Mouse (Mus musculus): ENCODE results near the gene Hist2h2ab.
A peak's percentile ranks its signal among the peaks of the same experiment; 100 is the strongest.
"Not testable (repeated sequence)": the region's sequence is repeated elsewhere in the genome, so short reads cannot be mapped to it uniquely, and the experiment has no call there.

Gene Hist2h2ab

DNA sequence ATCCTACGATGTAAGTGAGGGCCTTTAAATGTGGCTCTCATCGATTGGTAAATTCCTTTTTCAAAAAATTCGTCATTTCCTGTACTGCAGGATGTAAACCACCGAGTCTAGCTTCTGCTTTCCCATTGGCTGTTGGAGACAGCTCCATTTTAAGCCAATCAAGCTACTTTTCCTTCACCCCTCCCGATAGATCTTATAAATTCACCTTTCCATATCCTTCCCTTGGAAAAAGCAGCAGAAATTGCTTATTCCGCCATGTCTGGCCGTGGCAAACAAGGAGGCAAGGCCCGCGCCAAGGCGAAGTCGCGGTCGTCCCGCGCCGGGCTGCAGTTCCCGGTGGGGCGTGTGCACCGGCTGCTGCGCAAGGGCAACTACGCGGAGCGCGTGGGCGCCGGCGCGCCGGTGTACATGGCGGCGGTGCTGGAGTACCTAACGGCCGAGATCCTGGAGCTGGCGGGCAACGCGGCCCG, at the start of gene Hist2h2ab, which contains the start of gene Bola1:
TSS of gene Hist2h2ab (plus strand) at position 205 of the 470 bp plus-strand sequence.
TSS of gene Bola1 (minus strand) at position 49 of the 470 bp plus-strand sequence.
- DNase-seq: peak; percentile 79 to 87

DNA sequence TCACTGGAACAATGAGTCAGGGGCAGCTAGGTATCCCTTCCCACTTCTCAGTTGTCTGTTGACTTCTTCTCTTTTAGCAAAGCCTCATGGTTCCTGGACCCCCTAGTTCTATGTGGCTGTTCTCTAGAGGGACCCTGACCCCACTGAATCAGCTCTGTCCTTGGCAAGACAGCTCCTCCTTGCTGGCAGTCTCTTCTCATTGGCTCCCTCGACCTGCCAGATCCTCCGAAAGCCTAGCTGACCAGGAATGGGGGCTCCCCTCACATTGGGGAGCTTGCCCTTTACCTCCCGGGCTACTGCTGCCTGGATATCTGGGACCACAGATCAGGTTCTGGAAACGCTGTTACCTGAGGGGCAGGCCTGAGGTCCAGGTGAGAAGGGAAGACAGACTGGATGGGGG, 49.4 kb upstream of the Hist2h2ab start:
- no peak for DNase-seq

DNA sequence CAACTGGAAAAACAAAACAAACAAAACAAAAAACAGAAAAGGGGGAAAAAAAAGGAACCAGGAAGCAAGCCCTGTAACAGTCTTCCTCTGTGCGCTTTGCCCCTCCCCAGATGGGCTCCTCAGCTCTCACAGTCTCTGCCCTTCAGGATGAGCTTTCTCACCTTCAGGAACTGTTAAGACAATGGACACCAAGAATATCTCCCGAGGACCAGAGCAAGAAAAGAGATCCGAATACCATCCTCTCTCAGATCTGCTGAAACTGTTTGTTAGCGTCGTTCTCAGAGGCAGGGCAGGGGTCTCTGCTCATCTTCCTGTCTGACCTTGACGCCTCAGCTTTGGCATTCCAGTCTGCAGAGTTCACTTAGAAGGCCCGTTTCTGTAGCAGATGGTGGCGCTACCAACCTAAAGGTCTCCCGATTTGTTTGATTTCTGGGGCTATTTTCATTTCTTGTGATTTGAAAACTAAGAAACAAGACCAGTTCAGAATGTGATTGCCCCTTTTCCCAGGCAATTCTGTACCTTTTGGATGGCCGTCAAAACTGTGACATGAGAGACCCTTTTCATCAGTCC, 48.6 kb upstream of the Hist2h2ab start:
- DNase-seq: no peak

DNA sequence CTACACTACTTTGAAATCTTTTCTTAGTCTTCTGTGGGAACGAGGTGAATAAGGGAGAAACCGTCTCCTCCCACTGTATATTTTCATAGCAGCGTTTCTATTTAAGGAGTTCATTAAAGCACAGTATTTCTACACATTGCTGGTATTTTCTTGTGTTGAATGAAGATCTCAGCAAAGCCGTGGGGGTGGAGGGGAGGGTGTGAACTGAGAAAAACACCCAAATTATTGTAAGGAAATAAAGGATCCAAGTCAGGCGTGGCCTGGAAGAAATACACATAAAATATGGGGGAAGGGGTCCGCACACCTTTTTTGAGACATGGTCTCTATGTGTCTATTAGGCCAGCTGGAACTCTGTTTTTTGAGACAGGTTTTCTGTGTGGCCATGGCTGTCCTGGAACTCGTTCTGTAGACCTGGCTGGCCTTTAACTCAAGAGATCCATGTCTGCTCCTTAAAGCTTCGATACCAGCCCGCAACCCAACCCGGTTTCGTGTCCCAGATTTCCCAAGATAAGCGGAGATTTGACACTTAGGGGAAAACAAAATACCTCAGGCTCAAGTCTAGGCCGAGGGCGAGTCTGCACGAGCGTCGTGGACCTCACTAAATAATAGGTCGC, 48.0 kb upstream of the Hist2h2ab start:
- DNase-seq: no peak

DNA sequence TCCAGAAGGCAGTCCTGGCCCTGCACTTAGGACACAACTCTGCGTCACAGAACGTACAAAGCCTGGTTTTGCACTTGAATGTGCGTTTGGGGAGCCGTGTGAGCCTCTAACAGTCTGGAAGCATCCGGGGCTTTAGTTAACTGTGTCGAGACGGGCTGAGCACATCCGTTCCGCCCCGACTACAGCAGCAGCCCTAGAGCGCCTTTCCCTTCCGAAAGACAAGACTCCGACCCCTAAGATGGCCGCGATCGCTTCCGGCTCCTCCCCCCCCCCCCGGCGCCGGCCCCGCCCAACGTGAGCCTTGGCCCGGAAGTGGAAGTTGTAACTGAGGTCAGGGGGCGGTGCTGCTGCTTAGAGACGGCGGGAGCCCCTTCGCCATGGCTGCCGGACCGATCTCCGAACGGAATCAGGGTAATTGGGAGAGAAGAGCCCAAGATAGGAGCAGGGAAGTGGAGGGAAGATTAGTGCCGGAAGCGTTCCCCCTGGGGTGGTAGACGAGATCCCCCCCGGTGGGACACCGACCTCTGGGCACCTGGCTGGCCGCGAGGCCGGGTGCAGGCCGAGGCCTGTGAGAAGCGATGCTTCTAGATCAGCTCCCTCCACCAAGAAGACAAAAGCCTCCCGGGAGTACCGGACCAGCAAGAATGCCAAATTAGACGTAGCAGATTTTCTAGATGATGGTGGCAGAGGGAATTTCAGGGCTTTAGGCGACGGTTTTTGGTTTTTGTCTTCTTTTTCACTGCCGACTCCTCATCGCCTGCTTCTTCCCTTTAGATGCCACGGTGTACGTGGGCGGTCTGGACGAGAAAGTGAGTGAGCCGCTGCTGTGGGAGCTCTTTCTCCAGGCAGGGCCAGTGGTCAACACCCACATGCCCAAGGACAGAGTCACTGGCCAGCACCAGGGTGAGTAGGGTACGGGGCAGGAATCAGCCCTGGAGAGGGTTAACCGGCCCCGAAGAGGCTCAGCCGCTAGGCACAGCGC, 47.2 kb upstream of the Hist2h2ab start, which contains the start of gene Sf3b4:
TSS of gene Sf3b4 (plus strand) at position 136 of the 982 bp plus-strand sequence.
- DNase-seq: peak; percentile 87 to 90

DNA sequence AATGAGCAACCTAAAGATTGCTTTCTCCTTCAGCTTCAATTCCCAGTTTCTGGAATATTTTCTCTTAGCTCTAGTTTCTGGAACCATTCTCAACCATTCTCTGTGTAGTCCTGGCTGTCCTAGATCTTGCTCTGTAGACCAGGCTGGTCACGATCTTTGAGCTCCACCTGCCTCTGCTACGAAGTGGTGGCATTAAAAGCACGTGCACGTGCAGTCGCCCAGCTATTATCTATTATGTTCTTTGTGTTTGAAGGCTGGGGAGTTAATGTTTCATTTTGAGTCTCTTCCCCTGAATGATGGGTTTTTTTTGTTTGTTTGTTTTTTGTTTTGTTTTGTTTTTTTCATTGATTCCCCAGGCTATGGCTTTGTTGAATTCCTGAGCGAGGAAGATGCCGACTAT, 46.5 kb upstream of the Hist2h2ab start:
- DNase-seq: no peak

DNA sequence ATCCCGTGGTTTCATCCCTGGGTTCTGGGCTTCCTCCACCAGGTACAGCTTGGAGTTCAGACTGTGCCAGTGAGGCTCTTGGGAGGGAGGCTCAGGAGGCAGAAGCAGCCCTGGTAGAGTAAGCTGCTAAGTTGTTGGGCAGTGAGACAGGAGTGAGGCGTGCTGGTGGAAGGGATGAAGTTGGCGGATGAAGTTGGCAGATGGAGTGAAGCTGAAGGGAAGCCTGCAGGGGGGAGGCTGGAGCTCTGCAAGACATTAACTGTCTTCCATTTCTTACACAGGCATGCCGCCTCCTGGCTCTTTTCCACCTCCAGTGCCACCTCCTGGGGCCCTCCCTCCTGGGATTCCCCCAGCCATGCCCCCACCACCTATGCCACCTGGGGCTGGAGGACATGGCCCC, 45.6 kb upstream of the Hist2h2ab start:
- DNase-seq: not testable (repeated sequence)

DNA sequence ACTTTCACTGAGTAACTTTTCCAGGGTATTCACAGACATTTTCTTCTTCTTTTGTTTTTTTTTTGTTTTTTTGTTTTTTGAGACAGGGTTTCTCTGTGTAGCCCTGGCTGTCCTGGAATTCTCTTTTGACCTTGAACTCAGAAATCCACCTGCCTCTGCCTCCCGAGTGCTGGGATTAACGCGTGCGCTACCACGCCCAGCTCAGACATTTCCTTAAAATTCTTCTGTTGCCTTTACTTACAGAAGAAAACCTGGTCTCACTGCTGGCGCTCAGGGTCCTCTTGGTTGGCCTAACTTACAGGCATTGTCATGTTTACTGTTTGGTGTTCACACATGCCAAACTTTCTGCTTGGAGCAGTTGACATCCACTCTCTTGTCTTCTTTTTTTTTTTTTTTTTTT, 44.4 kb upstream of the Hist2h2ab start:
- no peak for DNase-seq

DNA sequence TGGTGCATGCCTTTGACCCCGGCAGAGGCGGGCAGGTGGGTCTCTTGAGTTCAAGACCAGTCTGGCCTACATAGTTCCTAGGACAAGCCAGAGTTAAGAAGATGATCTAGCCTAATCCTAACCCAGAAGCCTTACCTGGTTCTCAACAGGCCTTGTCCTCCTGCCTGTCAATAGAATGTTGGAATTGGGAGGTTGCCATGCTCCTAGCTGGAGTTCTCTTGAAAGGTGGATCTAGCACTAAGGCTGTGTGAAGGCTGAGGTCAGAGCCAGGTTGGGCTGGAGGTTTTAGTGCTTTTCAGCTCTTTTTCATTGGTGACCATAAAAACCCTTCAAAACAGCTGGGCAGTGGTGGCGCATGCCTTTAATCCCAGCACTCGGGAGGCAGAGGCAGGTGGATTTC, 41.2 kb upstream of the Hist2h2ab start:
- no peak for DNase-seq

DNA sequence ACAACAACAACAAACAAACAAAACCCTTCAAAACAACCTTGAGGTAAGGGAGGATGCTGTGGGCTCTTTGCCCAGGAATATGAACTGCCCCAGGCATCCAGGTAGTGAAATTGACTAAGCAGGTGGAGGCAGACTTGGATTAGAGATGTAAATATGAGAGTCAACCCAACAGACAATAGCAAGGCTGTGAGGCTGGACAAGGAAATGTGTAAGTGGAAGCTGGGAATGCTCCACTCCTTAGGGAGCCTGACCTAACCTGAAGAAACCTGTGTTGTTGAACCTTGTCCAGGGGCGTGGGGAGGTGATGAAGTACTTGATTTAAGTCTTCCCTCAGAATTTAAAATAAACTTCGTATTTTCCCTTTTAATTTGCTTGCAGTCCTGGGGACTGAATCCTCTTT, 40.8 kb upstream of the Hist2h2ab start:
- DNase-seq: no peak

DNA sequence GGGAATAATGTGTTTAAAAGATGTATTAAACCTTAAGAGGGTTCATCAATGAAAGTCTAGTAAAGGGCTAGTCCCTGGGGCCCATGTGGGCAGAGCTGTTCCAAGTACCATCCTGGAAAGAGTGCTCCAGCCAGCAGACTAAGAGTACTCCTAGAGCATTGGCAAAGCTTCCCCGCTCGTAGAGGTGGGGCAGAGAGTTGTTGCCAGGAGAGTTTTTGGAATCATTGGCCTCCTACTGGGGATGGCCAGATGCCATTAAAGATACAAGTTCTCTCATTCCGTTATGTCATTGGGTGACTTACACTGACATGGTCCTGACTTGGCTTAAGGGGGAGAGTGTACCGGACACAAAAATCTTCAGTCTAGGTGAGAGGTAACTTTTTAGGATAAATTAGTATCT, 40.1 kb upstream of the Hist2h2ab start:
- DNase-seq: peak; percentile 52 to 76

DNA sequence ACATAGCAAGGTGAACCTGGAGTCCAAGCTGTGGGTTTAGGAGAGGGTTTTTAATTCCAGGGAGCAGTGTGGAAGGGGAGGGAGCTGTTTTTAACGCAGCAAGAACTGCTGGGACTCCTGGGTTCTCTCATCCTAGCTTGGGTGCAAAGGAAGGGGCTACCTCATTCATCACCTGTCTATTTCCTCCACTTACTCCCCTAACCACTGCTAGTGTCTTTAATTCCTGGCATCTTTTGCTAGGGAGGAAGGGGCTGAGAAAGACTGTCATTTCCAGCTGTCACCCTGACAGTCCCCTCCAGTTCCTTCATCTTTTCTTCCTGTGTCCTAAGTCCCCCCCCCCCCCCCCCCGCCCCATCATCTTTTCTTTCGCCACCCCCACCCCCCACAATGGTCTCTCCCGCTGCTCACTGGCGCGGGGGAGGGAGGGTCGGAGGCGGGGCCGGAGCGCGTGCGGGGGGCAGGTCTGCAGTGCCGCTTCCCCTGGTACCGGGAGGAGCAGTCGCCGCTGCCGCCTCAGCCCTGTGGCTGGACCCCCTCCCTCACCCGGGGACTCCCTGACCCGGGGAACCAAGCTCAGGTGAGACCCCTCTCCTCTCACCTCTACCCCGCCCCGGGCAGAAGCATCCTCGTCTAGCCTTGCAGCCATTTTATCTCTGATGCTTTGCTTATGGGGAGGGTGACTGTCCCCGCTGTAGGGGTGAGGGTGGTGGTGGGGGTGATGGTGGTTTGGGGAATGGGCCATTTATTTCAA, 38.8 kb upstream of the Hist2h2ab start, which contains the start of gene Sv2a:
TSS of gene Sv2a (plus strand) at position 425 of the 751 bp plus-strand sequence.
- peak; percentile 90 to 95 for DNase-seq

DNA sequence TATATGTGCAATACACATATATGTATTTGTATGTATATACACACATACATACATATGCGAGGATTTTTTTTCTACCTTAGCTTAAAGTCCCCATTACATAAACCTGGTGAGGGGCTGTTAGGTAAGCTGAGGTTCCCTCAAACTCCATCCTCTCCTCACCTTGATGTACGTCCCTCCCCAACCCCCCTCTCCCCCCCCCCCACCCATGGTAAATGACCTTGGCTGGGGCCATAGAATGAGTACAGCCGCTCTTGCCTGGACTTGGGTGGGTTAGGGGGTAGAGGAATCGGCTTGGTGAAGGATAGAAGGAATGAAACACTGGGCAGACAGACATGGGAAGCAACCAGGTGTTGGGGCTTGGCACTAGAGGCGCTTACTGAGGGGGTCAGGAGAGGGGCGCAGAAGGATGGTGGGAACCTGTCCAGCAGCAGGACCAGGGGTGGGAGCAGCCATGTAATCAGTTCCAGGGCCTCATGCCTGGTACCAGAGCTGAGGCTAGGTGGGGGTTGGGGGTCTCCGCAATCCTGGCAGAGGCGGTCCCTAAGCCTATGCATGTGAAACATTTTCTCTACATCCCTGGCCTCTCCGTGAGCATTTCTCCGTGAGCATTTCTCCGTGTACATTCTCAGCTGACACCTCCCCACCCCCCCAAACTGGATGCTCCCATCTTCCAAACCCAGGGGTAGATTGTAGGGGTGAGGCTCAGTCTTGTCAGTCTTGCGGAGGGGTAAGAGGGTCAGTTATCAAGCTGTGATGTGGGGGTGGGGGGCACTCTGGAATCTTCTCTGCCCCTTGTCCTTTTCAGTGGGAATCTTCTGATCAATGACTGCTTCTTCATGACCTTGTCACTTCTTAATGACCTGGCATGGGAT, 37.9 kb upstream of the Hist2h2ab start:
- DNase-seq: peak; percentile 59 to 72

DNA sequence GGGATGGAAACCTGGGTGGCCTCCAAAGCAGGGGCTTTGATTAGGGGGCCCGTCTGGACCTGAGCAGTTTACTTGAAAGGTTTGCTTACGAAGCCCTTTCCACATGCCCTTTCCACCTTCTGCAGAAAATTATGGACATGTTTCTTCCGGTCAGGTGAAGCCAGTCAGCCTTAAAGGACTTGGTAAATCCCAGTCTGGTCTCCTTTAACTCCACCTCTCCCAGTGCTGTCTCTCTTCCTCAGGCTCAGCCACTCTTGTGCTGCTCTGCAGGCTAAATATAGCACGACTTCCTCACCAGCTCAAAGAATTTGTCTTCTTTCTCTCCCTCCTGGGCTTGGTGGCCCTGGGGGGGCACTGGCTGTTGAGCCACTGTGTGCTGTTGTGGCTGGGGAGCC, 37.3 kb upstream of the Hist2h2ab start:
- peak; percentile 49 to 55 for DNase-seq

DNA sequence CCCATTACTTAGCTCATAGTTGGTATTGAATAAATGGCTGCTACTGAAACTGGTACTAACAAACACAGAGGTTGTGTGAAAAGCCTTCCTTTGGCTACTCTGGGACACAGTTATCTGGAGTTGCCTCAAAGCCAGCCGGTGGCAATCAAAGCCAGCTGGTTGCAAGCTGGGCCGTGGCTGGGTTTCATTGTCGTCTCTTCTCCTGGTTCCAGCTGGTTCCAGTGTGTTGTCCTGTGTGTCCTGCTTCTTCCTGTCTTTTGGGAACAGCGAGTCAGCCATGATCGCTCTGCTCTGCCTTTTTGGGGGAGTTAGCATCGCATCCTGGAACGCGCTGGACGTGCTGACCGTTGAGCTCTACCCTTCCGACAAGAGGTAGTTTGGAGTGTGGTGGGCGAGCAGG, 26.7 kb upstream of the Hist2h2ab start:
- no peak for DNase-seq

DNA sequence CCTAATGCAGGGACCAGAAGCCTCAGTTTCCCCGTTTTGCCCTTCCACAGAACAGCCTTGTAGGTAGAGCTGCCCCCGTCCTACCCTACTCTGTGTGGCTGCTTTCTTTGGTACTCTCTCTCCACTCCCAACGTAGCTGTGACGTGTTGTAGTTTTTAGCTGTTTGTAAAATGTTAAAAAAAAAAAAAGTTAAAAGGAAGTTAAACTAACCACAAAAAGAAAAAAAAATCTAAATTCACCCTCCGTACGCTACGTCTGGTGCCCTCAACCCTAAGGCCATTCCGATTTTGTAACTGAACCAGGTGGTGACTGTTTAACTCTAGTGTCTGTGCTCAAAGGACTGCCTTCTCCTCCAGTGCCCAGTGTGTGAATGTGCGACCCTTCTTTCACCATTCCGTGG, 24.7 kb upstream of the Hist2h2ab start:
- DNase-seq: no peak

DNA sequence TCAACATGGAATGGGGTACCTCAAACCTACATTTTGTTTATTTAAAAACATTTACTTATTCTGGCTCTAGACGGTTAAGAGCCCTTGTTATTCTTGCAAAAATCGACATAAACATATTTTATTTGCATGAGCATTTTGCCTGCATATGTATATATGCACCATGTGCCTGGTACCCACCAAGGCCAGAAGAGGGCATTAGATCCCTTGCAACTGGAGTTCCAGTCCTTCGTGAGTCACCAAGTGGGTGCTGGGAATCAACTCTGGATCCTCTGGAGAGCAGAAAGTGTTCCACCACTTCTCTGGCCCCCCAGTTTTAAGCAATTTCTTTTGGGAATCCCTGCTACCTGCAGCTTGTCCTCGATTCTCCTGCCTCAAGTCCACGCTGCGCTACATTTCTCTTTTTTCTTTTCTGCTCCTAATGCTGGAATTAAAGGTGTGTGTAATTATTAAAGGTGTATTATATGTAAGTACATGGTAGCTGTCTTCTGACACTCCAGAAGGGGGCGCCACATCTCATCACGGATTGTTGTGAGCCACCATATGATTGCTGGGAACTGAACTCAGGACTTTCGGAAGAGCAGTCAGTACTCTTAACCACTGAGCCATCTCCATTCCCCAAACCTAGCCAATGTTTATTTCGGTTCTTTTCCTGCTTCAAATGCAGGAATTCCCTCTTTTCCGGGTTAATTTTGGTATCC, 23.9 kb upstream of the Hist2h2ab start:
- DNase-seq: peak in 1 of 2 experiments; percentile 60

DNA sequence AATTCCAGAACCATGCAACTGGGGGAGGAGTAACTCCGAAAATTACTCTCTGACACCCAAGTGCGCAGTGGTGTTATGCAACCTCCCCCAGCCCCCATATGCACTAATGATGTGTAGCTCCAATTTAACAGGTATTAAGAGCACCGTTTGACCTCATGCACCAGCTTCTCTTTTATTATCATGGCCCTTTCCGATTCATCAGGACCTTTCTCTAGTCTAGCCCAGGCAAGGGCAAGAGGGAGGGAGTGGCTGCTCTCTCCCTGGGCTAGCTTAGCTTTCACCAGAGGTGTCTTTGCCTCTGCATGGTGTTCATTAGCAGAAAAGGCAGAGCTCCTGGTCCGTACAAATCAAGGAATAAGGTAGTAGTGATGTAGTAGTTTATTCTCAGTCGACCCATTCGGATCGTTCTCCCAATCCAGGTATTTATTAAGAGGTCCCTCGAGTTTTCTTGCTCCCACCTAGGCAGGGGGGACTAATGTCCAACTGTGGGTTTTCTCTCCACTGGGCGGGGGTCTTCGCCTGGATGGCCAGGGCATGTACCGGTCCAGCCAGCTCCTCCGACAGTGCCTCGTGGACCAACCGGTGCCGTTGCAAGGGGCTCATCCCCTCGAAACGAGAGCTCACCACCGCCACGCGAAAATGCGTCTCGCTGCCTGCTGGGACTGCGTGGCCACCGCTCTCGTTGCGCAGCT, 23.1 kb upstream of the Hist2h2ab start:
- DNase-seq: no peak

DNA sequence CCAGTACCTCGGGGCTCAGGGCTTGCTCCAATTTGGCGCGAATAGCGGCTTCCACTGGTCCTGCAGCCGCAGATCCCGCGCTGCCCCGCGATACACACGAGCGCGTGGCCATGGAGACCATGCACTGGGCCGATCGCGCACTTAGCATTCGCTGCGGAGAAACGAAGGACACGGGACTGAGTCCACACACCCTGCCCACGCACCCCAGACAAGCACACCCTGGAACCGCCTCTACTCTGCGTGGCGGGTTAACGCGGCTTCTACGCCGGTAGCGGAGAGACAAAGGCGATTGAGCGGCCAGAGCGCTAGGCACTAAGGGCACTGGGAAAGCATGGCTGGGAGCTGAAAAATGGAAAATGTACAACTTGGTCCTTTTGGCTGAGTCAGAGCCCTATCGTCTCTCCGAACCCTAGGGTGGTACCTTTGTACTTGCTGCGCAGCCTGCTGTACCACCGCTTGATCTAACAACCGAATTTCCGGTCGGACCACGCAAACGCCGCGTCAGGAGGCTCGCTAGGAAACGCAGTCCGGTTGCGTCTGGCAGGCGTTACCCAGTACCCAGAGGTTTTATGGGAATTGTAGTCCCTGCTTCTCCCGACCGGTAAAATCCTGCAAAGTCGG, 22.4 kb upstream of the Hist2h2ab start:
- DNase-seq: peak; percentile 91 to 93

DNA sequence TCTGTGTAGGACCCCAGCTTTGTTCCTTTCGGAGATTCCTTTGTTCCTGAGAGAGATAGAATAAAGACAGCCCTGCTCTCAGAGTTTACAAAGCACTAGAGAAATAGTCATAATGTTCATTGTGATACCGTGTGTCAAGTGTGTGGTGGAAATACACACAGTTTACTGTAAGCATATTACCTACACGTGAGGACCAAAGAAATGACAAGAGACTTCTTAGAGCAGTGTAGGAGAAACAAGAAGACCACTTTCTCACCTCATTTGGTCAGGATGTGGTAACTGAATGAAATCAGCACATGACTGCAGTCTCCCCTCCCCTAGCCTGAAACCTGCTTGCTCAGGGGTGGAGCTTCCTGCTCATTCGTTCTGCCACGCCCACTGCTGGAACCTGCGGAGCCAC, 21.5 kb upstream of the Hist2h2ab start:
- DNase-seq: no peak
